In the genomic region with DNA sequence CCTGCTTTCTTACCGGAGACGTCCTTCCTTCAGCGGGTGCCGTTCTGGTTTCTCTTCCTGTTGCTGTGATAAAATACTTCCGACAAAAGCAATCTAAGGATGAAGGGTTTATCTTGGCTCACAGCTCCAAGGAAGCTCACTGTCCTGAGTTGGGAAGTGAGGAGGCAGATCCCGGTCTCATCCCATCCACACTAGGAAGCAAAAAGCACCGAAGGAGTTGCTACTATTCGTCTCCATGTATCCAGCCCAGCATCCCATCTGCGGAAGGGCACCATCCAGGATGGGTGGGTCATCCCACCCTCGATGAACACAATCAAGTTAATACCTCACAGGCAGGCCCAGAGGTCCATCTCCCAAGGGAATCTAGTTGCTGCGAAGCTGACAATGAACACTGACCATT, we compare ENCODE assay signal across 14 mouse cellular contexts.
"Had no signal": no experiment of that assay in that cellular context is flagged by ENCODE, and none has a peak within 500 bp of the region (broad histone marks: within the 10 kb centered on the region; RNA-seq: fewer than 3 reads in every experiment).

No protein-coding gene starts in this region.

- H3K27me3 ChIP-seq: lung, embryonic 15.5 days; megakaryocyte, embryonic 14.5 days; midbrain, embryonic 13.5 days; midbrain, embryonic 15.5 days; neural tube, embryonic 12.5 days; stomach, embryonic 15.5 days had no signal

- H3K27ac ChIP-seq: lung, embryonic 15.5 days; midbrain, embryonic 13.5 days; midbrain, embryonic 15.5 days; neural tube, embryonic 12.5 days; stomach, embryonic 15.5 days; stomach, postnatal 0 days had no signal

- H3K4me3 ChIP-seq: lung, embryonic 15.5 days; megakaryocyte, embryonic 14.5 days; midbrain, embryonic 13.5 days; midbrain, embryonic 15.5 days; neural tube, embryonic 12.5 days; stomach, embryonic 15.5 days had no signal

- DNase-seq: lung, adult 2 months; lung, postnatal 14 days; lung, postnatal 36 days; right cerebral cortex, postnatal 14 days; thymus, adult 2 months; thymus, postnatal 25 days; thymus, postnatal 4 days had no signal

- H3K36me3 ChIP-seq: lung, embryonic 15.5 days; midbrain, embryonic 13.5 days; midbrain, embryonic 15.5 days; neural tube, embryonic 12.5 days; stomach, embryonic 15.5 days had no signal
